Mouse (Mus musculus): ENCODE results near the gene Itgav. TPM values are rescaled to one million over a fixed set of nuclear protein-coding genes. Genes with fewer than 3 reads are reported as not detected.

Itgav gene
- polyA plus RNA-seq (2016; fragmentation: Nextera tagmentation; extraction: Ambion mirVana) = 22.7 and 24.5 TPM in 2 replicates

GRCm38 (mm10) chr2:83723921-83724826, at the start of gene Itgav:
Gene Itgav (plus strand): TSS chr2:83724397.
- H3K27me3 ChIP-seq (replicated peaks) = peaks cover 15% of the 10 kb centered on the region
- WGBS (ENCODE audit: insufficient replicate concordance) = under 1% methylated on average over 77 of the region's 84 CpGs
- ATAC-seq = peak; percentile 93
- peak within 1 kb of the TSS; percentile 84 for H3K27ac ChIP-seq
- H3K36me3 ChIP-seq = no peaks in the 10 kb centered on the region
- H3K9ac ChIP-seq = peak within 1 kb of the TSS; percentile 73
- H3K4me1 ChIP-seq = peaks cover 31% of the 10 kb centered on the region
- H3K4me3 ChIP-seq = peak within 1 kb of the TSS; percentile 74
- H3K4me2 ChIP-seq = peak within 1 kb of the TSS; percentile 86
- no peaks in the 10 kb centered on the region for H3K9me3 ChIP-seq (replicated peaks)

GRCm38 (mm10) chr2:83674421-83674820, 49.8 kb upstream of the Itgav start:
- Histone ChIP-seq H3K4me1 (no peaks in the 10 kb centered on the region), H3K4me2 (no peak overlapping the region), H3K27me3 (replicated peaks) (no peaks in the 10 kb centered on the region), H3K36me3 (peaks cover 20% of the 10 kb centered on the region), H3K27ac (no peak overlapping the region), H3K9ac (no peak overlapping the region), H3K9me3 (replicated peaks) (no peaks in the 10 kb centered on the region), H3K4me3 (no peak overlapping the region)
- ATAC-seq = no peak
- WGBS (ENCODE audit: insufficient replicate concordance) = 75% methylated on average over 7 of the region's 7 CpGs

- Histone ChIP-seq H3K27ac (no peak overlapping the region), H3K27me3 (replicated peaks) (no peaks in the 10 kb centered on the region), H3K4me2 (no peak overlapping the region), H3K4me3 (no peak overlapping the region), H3K9me3 (replicated peaks) (no peaks in the 10 kb centered on the region), H3K9ac (no peak overlapping the region), H3K36me3 (peaks cover 19% of the 10 kb centered on the region), H3K4me1 (no peaks in the 10 kb centered on the region)
- 83% methylated on average over 9 of the region's 9 CpGs for WGBS (ENCODE audit: insufficient replicate concordance)
- ATAC-seq = no peak
Observed at GRCm38 (mm10) chr2:83674896-83675295, 49.3 kb upstream of the Itgav start.

GRCm38 (mm10) chr2:83675681-83676080, 48.5 kb upstream of the Itgav start:
- no peaks in the 10 kb centered on the region for H3K27me3 ChIP-seq (replicated peaks)
- H3K4me1 ChIP-seq = no peaks in the 10 kb centered on the region
- no peaks in the 10 kb centered on the region for H3K9me3 ChIP-seq (replicated peaks)
- no peak for ATAC-seq
- WGBS (ENCODE audit: insufficient replicate concordance) = 66% methylated on average over 5 of the region's 5 CpGs
- H3K36me3 ChIP-seq = peaks cover 19% of the 10 kb centered on the region
- H3K9ac ChIP-seq = no peak overlapping the region
- H3K4me3 ChIP-seq = no peak overlapping the region
- no peak overlapping the region for H3K4me2 ChIP-seq
- H3K27ac ChIP-seq = no peak overlapping the region

- H3K4me2 ChIP-seq = no peak overlapping the region
- no peaks in the 10 kb centered on the region for H3K4me1 ChIP-seq
- H3K4me3 ChIP-seq = no peak overlapping the region
- WGBS (ENCODE audit: insufficient replicate concordance) = 81% methylated on average over 4 of the region's 4 CpGs
- peaks cover 19% of the 10 kb centered on the region for H3K36me3 ChIP-seq
- no peak overlapping the region for H3K27ac ChIP-seq
- ATAC-seq = no peak
- H3K9me3 ChIP-seq (replicated peaks) = no peaks in the 10 kb centered on the region
- no peaks in the 10 kb centered on the region for H3K27me3 ChIP-seq (replicated peaks)
- H3K9ac ChIP-seq = no peak overlapping the region
Observed at GRCm38 (mm10) chr2:83676226-83676870, 47.8 kb upstream of the Itgav start.

- 77% methylated on average over 8 of the region's 8 CpGs for WGBS (ENCODE audit: insufficient replicate concordance)
- H3K9me3 ChIP-seq (replicated peaks) = no peaks in the 10 kb centered on the region
Observed at GRCm38 (mm10) chr2:83681332-83681731, 42.9 kb upstream of the Itgav start.

GRCm38 (mm10) chr2:83681785-83682184, 42.4 kb upstream of the Itgav start:
- Histone ChIP-seq H3K9me3 (replicated peaks) (no peaks in the 10 kb centered on the region), H3K27ac (no peak overlapping the region), H3K4me2 (no peak overlapping the region), H3K4me3 (no peak overlapping the region), H3K36me3 (no peaks in the 10 kb centered on the region), H3K4me1 (peaks cover 8% of the 10 kb centered on the region; the same call in 1 of the 2 replicates), H3K27me3 (replicated peaks) (no peaks in the 10 kb centered on the region), H3K9ac (no peak overlapping the region)
- WGBS (ENCODE audit: insufficient replicate concordance) = 81% methylated on average over 6 of the region's 6 CpGs
- no peak for ATAC-seq

More at GRCm38 (mm10) chr2:83681332-83681731, 42.9 kb upstream of the Itgav start:
- Histone ChIP-seq H3K36me3 (no peaks in the 10 kb centered on the region), H3K4me3 (no peak overlapping the region), H3K27me3 (replicated peaks) (no peaks in the 10 kb centered on the region), H3K27ac (no peak overlapping the region), H3K9ac (no peak overlapping the region), H3K4me1 (peaks cover 8% of the 10 kb centered on the region; the same call in 1 of the 2 replicates), H3K4me2 (no peak overlapping the region)
- no peak for ATAC-seq

- ATAC-seq = no peak
- H3K9ac ChIP-seq = no peak overlapping the region
- H3K4me3 ChIP-seq = no peak overlapping the region
- 71% methylated on average over 8 of the region's 8 CpGs for WGBS (ENCODE audit: insufficient replicate concordance)
- H3K27me3 ChIP-seq (replicated peaks) = no peaks in the 10 kb centered on the region
- H3K27ac ChIP-seq = no peak overlapping the region
- H3K36me3 ChIP-seq = no peaks in the 10 kb centered on the region
- H3K4me2 ChIP-seq = no peak overlapping the region
- H3K4me1 ChIP-seq = peaks cover 8% of the 10 kb centered on the region; the same call in 1 of the 2 replicates
- H3K9me3 ChIP-seq (replicated peaks) = no peaks in the 10 kb centered on the region
Observed at GRCm38 (mm10) chr2:83682282-83682681, 41.9 kb upstream of the Itgav start.

- H3K36me3 ChIP-seq = no peaks in the 10 kb centered on the region
- no peaks in the 10 kb centered on the region for H3K27me3 ChIP-seq (replicated peaks)
- H3K4me2 ChIP-seq = no peak overlapping the region
- ATAC-seq = peak; percentile 49; the same call in 1 of the 2 replicates
- H3K9ac ChIP-seq = no peak overlapping the region
- no peak overlapping the region for H3K4me3 ChIP-seq
- H3K27ac ChIP-seq = no peak overlapping the region
- whole genome bisulfite sequencing (ENCODE audit: insufficient replicate concordance) = 68% methylated on average over 9 of the region's 9 CpGs
- H3K9me3 ChIP-seq (replicated peaks) = no peaks in the 10 kb centered on the region
- H3K4me1 ChIP-seq = peaks cover 8% of the 10 kb centered on the region; the same call in 1 of the 2 replicates
Observed at GRCm38 (mm10) chr2:83683731-83684519, 40.3 kb upstream of the Itgav start.

GRCm38 (mm10) chr2:83684691-83685090, 39.5 kb upstream of the Itgav start:
- H3K4me1 ChIP-seq = peaks cover 8% of the 10 kb centered on the region; the same call in 1 of the 2 replicates
- no peak for ATAC-seq
- H3K36me3 ChIP-seq = no peaks in the 10 kb centered on the region
- H3K4me2 ChIP-seq = no peak overlapping the region
- H3K27me3 ChIP-seq (replicated peaks) = no peaks in the 10 kb centered on the region
- H3K27ac ChIP-seq = no peak overlapping the region
- H3K9ac ChIP-seq = no peak overlapping the region
- WGBS (ENCODE audit: insufficient replicate concordance) = 71% methylated on average over 8 of the region's 8 CpGs
- no peaks in the 10 kb centered on the region for H3K9me3 ChIP-seq (replicated peaks)
- H3K4me3 ChIP-seq = no peak overlapping the region

- H3K9me3 ChIP-seq (replicated peaks) = no peaks in the 10 kb centered on the region
- H3K36me3 ChIP-seq = no peaks in the 10 kb centered on the region
- H3K4me3 ChIP-seq = no peak overlapping the region
- no peak for ATAC-seq
- H3K27me3 ChIP-seq (replicated peaks) = no peaks in the 10 kb centered on the region
- WGBS (ENCODE audit: insufficient replicate concordance) = 63% methylated on average over 2 of the region's 2 CpGs
- H3K9ac ChIP-seq = no peak overlapping the region
- no peak overlapping the region for H3K4me2 ChIP-seq
- no peak overlapping the region for H3K27ac ChIP-seq
- H3K4me1 ChIP-seq = no peaks in the 10 kb centered on the region
Observed at GRCm38 (mm10) chr2:83690372-83690771, 33.8 kb upstream of the Itgav start.

All from liver, embryonic 12.5 days (tissue).